Mouse (Mus musculus): ENCODE results near the gene Tab1.
A peak's percentile ranks its signal among the peaks of the same experiment; 100 is the strongest.

Tab1 gene

DNA sequence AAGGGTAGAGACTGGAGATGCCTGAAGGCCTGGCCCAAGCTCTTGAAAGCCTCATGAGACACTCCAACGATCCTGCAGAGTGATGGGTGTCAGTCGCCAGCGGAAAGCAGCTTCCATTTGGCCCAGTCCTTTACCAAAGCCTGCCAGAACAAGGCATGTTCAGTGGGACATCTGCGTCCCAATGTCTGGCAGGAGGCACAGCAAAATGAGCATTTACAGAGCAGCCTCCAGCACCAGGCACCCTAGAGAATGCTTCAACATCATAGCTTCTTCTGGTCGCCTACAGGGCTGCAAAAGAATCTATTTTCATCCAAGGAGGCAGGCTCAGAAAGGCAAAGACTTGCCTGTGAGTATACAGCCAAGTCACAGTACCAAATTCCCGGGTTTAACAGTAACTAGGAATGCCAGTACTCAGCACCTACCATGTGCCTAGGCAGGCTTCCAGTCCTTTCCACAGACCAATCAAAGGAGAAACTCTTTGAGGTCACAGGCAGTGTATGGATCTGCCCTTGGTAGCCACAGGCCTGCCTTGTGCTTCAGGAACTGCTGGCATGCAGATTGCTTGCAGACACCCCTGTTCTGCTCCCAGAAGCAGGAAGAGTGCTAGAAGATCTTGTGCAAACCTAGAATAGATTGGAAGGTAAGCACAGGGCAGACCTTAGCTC, 69.3 kb downstream of the Tab1 start:
- DNase-seq (ENCODE audit: extremely low read depth, low read depth) = no peak

DNA sequence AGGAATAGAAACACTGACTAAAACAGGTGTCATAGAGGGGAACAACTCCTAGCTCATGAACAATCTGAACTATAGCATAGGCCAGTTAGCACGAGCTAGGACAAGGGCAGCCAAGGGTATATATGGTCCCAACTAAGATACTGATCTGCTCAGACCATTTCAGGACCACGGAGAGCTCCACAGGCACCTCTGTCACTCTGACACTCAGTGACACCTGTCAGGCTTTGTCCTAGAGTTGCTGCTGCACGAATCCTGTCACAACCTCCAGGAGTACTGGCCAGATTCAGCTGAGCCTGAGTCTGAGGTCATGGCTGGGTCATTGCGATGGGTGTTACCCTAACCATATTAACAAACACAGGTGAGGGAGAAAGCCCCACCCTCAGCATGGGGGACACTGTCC, 70.5 kb downstream of the Tab1 start:
- peak; percentile 12 for DNase-seq (ENCODE audit: extremely low read depth, low read depth)

GRCm38 (mm10) chr15:80206057-80206565, 73.2 kb downstream of the Tab1 start:
- DNase-seq (ENCODE audit: extremely low read depth, low read depth) = no peak

DNA sequence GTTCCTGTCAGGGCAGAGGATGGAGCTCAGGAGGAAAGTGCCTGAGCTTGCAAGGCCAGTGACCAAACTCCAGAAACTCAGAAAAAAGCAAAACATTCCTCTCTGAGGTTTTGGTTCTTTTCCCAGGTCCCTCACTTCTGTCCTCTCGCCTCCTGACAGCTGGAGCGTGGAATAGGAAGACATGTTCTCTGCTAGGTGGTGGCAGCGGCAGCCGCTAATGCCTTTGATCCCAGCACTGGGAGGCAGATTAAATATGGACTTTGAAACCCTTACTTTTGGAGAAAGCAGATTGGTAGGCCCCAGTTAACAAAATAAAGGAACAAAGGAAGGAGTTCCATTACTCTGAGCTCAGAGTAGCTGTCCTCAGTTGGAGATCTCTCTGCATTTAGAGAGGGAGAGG, 75.5 kb downstream of the Tab1 start:
- DNase-seq (ENCODE audit: extremely low read depth, low read depth) = no peak
